Comparison of ENCODE assay signal across 8 mouse cellular contexts in the genomic region with DNA sequence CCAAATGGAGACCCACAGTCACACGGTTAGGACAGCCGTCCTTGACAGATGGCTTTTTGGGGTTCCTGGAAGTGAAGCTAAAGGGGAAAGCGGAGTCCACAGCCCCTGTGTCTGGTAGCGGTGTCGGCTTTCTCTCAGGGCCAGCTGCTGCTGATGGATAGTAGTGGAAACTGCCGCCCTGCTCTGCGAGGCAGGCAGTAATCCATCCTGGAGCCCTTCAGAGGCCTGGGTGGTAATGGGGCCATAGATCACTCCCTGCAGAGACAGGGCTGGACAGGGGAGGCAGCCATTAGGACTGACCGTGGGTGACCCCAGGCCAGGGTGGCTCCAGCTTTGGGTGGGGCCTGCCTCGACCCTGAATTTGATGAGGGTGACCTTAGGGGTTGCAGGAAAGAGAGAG.
DNase-seq lines count a peak whose midpoint lies in the region; ATAC-seq and TF ChIP-seq lines count a peak whose summit lies in the region.

No protein-coding gene starts in this region.

- H3K27ac ChIP-seq in forebrain, embryonic 14.5 days (ENCODE audit: low read depth, low read length): peak overlapping the region; percentile 65
- peak overlapping the region; percentile 47; the same call in 1 of the 2 replicates for H3K27ac ChIP-seq in limb, embryonic 12.5 days
- peak overlapping the region; percentile 3; the same call in 1 of the 2 replicates for H3K27ac ChIP-seq in small intestine, adult 2 months (ENCODE audit: insufficient read depth, low read depth, low read length)

- H3K4me2 ChIP-seq in forebrain, embryonic 14.5 days (ENCODE audit: low read length): no peak overlapping the region
- H3K4me2 ChIP-seq in limb, embryonic 12.5 days: no peak overlapping the region

- no peak overlapping the region for H3K9ac ChIP-seq in forebrain, embryonic 14.5 days (ENCODE audit: low read length)
- H3K9ac ChIP-seq in limb, embryonic 12.5 days (replicated peaks): no peak overlapping the region

- ATAC-seq in forebrain, embryonic 14.5 days: no peak
- no peak for ATAC-seq in limb, embryonic 12.5 days (ENCODE audit: insufficient number of reproducible peaks, insufficient read depth, low FRiP score, low TSS enrichment, low read depth)

- H3K4me1 ChIP-seq in forebrain, embryonic 14.5 days (ENCODE audit: control insufficient read depth, insufficient read depth, low read length): peaks cover 45% of the 10 kb centered on the region
- peaks cover 69% of the 10 kb centered on the region for H3K4me1 ChIP-seq in limb, embryonic 12.5 days (replicated peaks)
- H3K4me1 ChIP-seq in small intestine, adult 2 months (ENCODE audit: control insufficient read depth, insufficient read depth, insufficient read length, low read length): peaks cover 49% of the 10 kb centered on the region

- no peaks in the 10 kb centered on the region for H3K9me3 ChIP-seq in forebrain, embryonic 14.5 days (replicated peaks; ENCODE audit: control insufficient read depth, low read length)
- no peaks in the 10 kb centered on the region for H3K9me3 ChIP-seq in limb, embryonic 12.5 days

- no peaks in the 10 kb centered on the region for H3K27me3 ChIP-seq in forebrain, embryonic 14.5 days (replicated peaks; ENCODE audit: control insufficient read depth, insufficient read depth, low read length)
- peaks cover 16% of the 10 kb centered on the region for H3K27me3 ChIP-seq in limb, embryonic 12.5 days
- no peaks in the 10 kb centered on the region for H3K27me3 ChIP-seq in small intestine, adult 2 months (ENCODE audit: control insufficient read depth, insufficient read depth, low read length)

- DNase-seq in kidney, adult 11 months: peak; percentile 43
- no peak for DNase-seq in kidney, adult 9 months
- DNase-seq in forebrain, embryonic 14.5 days (ENCODE audit: low spot score): no peak
- no peak for DNase-seq in cerebellum, postnatal 14 days
- no peak for DNase-seq in T-cell, adult 2 months (ENCODE audit: low spot score)
- no peak for DNase-seq in lung, postnatal 10 days

- TF ChIP-seq POLR2A in small intestine, adult 2 months (IDR thresholded peaks at IDR 0.05; ENCODE audit: low read depth, low read length): no peak

- WGBS in forebrain, embryonic 14.5 days: 46% methylated on average over 9 of the region's 9 CpGs
- 15% methylated on average over 9 of the region's 9 CpGs for WGBS in limb, embryonic 12.5 days
- 34% methylated on average over 9 of the region's 9 CpGs for WGBS in small intestine, adult 2 months

- no peaks in the 10 kb centered on the region for H3K36me3 ChIP-seq in forebrain, embryonic 14.5 days (ENCODE audit: control insufficient read depth, insufficient read depth, low read length)
- no peaks in the 10 kb centered on the region for H3K36me3 ChIP-seq in limb, embryonic 12.5 days
- no peaks in the 10 kb centered on the region for H3K36me3 ChIP-seq in small intestine, adult 2 months (ENCODE audit: control insufficient read depth, insufficient read depth, low read length)

- H3K4me3 ChIP-seq in forebrain, embryonic 14.5 days (ENCODE audit: low read depth, low read length): no peak overlapping the region
- H3K4me3 ChIP-seq in limb, embryonic 12.5 days (replicated peaks): no peak overlapping the region
- H3K4me3 ChIP-seq in small intestine, adult 2 months (ENCODE audit: low read depth, low read length): no peak overlapping the region

- TF ChIP-seq CTCF in small intestine, adult 2 months (IDR thresholded peaks at IDR 0.05; ENCODE audit: extremely low read depth, insufficient read length, insufficient replicate concordance, low read depth, low read length): no peak

Comparison
In these comparisons a context has a peak if more than half of its experiments do, and no peak if none do; other contexts are left out.
1. H3K27ac ChIP-seq: peak in every context shown above with its lines; median percentile 65 in forebrain, embryonic 14.5 days; 47 in limb, embryonic 12.5 days; 3 in small intestine, adult 2 months.